Mouse (Mus musculus) C2C12 (cell line): ENCODE results near the gene Fto.

ENCODE experiments used
- CTCF ChIP-seq: IDR thresholded peaks from one replicate; pipeline ENCODE4 v1.5.1; 2011; ENCODE audit not compliant: control insufficient read depth, insufficient read depth, insufficient read length
- MYOD1 ChIP-seq: IDR thresholded peaks from one replicate; pipeline ENCODE4 v1.6.1; 2011; ENCODE audit warnings: low read depth; ENCODE audit not compliant: control insufficient read depth, insufficient read length

GRCm38 (mm10) chr8:91680125-91680524, 366.8 kb downstream of the Fto start:
- TF ChIP-seq CTCF (no peak), MYOD1 (no peak)
